Mouse (Mus musculus) intestine, embryonic 16.5 days (tissue): ENCODE measurements around the gene Rgs7. TPM values are rescaled to one million over a fixed set of nuclear protein-coding genes. Genes with fewer than 3 reads are reported as not detected.
A peak's percentile ranks its signal among the peaks of the same experiment; 100 is the strongest.

Source experiments
- ATAC-seq: fragments of 200-750 bp; cut with Nextera tagmentation; 2 replicates; pipeline ENCODE4 v1.8.0; 2017; ENCODE audit warnings: moderate TSS enrichment, moderate library complexity
- H3K27ac ChIP-seq: fragments of 300-500 bp; sonication (generic); 2 replicates; pipeline ENCODE4 v1.5.1; 2014; ENCODE audit warnings: mild to moderate bottlenecking, low read length
- H3K27me3 ChIP-seq: fragments of 300-500 bp; sonication (generic); replicated peaks from 2 replicates; pipeline ENCODE4 v1.6.1; 2014; ENCODE audit warnings: low read length, control low read depth, mixed read lengths; ENCODE audit not compliant: control insufficient read depth, insufficient read depth
- H3K36me3 ChIP-seq: fragments of 300-500 bp; sonication (generic); 2 replicates; pipeline ENCODE4 v1.6.1; 2014; ENCODE audit warnings: low read length, control low read depth; ENCODE audit not compliant: control insufficient read depth, insufficient read depth
- H3K4me1 ChIP-seq: fragments of 300-500 bp; sonication (generic); 2 replicates; pipeline ENCODE4 v1.6.1; 2014; ENCODE audit warnings: low read length, control low read depth, mixed read lengths; ENCODE audit not compliant: control insufficient read depth, insufficient read depth
- H3K4me2 ChIP-seq: fragments of 300-500 bp; sonication (generic); 2 replicates; pipeline ENCODE4 v1.6.1; 2014; ENCODE audit warnings: low read depth, low read length, control low read depth
- H3K4me3 ChIP-seq: fragments of 300-500 bp; sonication (generic); 2 replicates; pipeline ENCODE4 v1.5.1; 2014; ENCODE audit warnings: mild to moderate bottlenecking, low read length
- H3K9ac ChIP-seq: fragments of 300-500 bp; sonication (generic); 2 replicates; pipeline ENCODE4 v1.6.1; 2014; ENCODE audit warnings: low read depth, low read length
- H3K9me3 ChIP-seq: fragments of 300-500 bp; sonication (generic); 2 replicates; pipeline ENCODE4 v1.6.1; 2016; ENCODE audit warnings: low read length, control low read depth; ENCODE audit not compliant: control insufficient read depth
- WGBS: fragments of 180-500 bp; shearing (Covaris S2); extraction: QIAGEN DNeasy Blood & Tissue Kit; methylation state at CpG from one replicate; pipeline ENCODE4 v1.1.7; 2014; 5-methylcytosine and 5-hydroxymethylcytosine counted together
- polyA plus RNA-seq: library from polyadenylated mRNA; unstranded; fragments of >200 nt; fragmentation: Nextera tagmentation; extraction: Ambion mirVana; gene quantifications from 2 replicates; pipeline ENCODE4 v1.2.1, GENCODE M21; 2015

Rgs7 gene
- polyA plus RNA-seq, 1 experiment from 2014 or later: 1.4 TPM

GRCm38 (mm10) chr1:175492683-175493043 lies 363 bp upstream of the Rgs7 start:
- ATAC-seq: peak; percentile 34
- peaks cover 2% of the 10 kb centered on the region; the same call in 1 of the 2 replicates for H3K27me3 ChIP-seq
- no peaks in the 10 kb centered on the region for H3K36me3 ChIP-seq
- peak overlapping the region; percentile 63 for H3K9ac ChIP-seq
- peak overlapping the region; percentile 65 for H3K4me3 ChIP-seq
- H3K4me2 ChIP-seq: peak overlapping the region; percentile 95
- WGBS: under 1% methylated on average over 11 of the region's 11 CpGs
- no peak overlapping the region for H3K27ac ChIP-seq
- H3K4me1 ChIP-seq: peaks cover 3% of the 10 kb centered on the region
- no peaks in the 10 kb centered on the region for H3K9me3 ChIP-seq

- no peak for ATAC-seq
- H3K4me3 ChIP-seq: peak overlapping the region; percentile 65; the same call in 1 of the 2 replicates
- no peaks in the 10 kb centered on the region for H3K36me3 ChIP-seq
- H3K27me3 ChIP-seq: peaks cover 2% of the 10 kb centered on the region; the same call in 1 of the 2 replicates
- H3K4me1 ChIP-seq: peaks cover 3% of the 10 kb centered on the region
- H3K27ac ChIP-seq: no peak overlapping the region
- no peak overlapping the region for H3K9ac ChIP-seq
- H3K4me2 ChIP-seq: peak overlapping the region; percentile 95
- no peaks in the 10 kb centered on the region for H3K9me3 ChIP-seq
- 25% methylated on average over 6 of the region's 6 CpGs for WGBS
Observed at GRCm38 (mm10) chr1:175491511-175491860, 814 bp downstream of the Rgs7 start.

GRCm38 (mm10) chr1:175485109-175485508 lies 7.2 kb downstream of the Rgs7 start:
- Histone ChIP-seq H3K4me3 (no peak overlapping the region), H3K9me3 (no peaks in the 10 kb centered on the region), H3K27me3 (no peaks in the 10 kb centered on the region), H3K4me1 (no peaks in the 10 kb centered on the region), H3K36me3 (no peaks in the 10 kb centered on the region), H3K27ac (no peak overlapping the region), H3K9ac (no peak overlapping the region), H3K4me2 (no peak overlapping the region)
- WGBS: 49% methylated on average over 4 of the region's 4 CpGs
- ATAC-seq: no peak

GRCm38 (mm10) chr1:175473060-175473459 lies 19.2 kb downstream of the Rgs7 start:
- Histone ChIP-seq H3K27me3 (no peaks in the 10 kb centered on the region), H3K9ac (no peak overlapping the region), H3K4me3 (no peak overlapping the region), H3K27ac (no peak overlapping the region), H3K4me1 (no peaks in the 10 kb centered on the region), H3K4me2 (no peak overlapping the region), H3K9me3 (no peaks in the 10 kb centered on the region), H3K36me3 (no peaks in the 10 kb centered on the region)
- no peak for ATAC-seq
- WGBS: 76% methylated on average over 5 of the region's 5 CpGs

GRCm38 (mm10) chr1:175469087-175469788 lies 23.1 kb downstream of the Rgs7 start:
- no peak for ATAC-seq
- Histone ChIP-seq H3K9ac (no peak overlapping the region), H3K36me3 (no peaks in the 10 kb centered on the region), H3K27me3 (no peaks in the 10 kb centered on the region), H3K4me2 (no peak overlapping the region), H3K9me3 (no peaks in the 10 kb centered on the region), H3K27ac (no peak overlapping the region), H3K4me1 (no peaks in the 10 kb centered on the region), H3K4me3 (no peak overlapping the region)
- WGBS: 66% methylated on average over 8 of the region's 8 CpGs

- Histone ChIP-seq H3K9me3 (no peaks in the 10 kb centered on the region), H3K4me2 (no peak overlapping the region), H3K36me3 (no peaks in the 10 kb centered on the region), H3K4me3 (no peak overlapping the region), H3K27me3 (no peaks in the 10 kb centered on the region), H3K9ac (no peak overlapping the region), H3K27ac (no peak overlapping the region), H3K4me1 (no peaks in the 10 kb centered on the region)
- WGBS: 78% methylated on average over 2 of the region's 2 CpGs
- ATAC-seq: no peak
Observed at GRCm38 (mm10) chr1:175464566-175464965, 27.7 kb downstream of the Rgs7 start.

- 86% methylated on average over 2 of the region's 2 CpGs for WGBS
- Histone ChIP-seq H3K4me1 (no peaks in the 10 kb centered on the region), H3K36me3 (no peaks in the 10 kb centered on the region), H3K9ac (no peak overlapping the region), H3K4me2 (no peak overlapping the region), H3K27ac (no peak overlapping the region), H3K4me3 (no peak overlapping the region), H3K27me3 (no peaks in the 10 kb centered on the region), H3K9me3 (no peaks in the 10 kb centered on the region)
- ATAC-seq: no peak
Observed at GRCm38 (mm10) chr1:175462351-175462750, 29.9 kb downstream of the Rgs7 start.

- Histone ChIP-seq H3K4me2 (no peak overlapping the region), H3K9me3 (no peaks in the 10 kb centered on the region), H3K36me3 (no peaks in the 10 kb centered on the region), H3K4me1 (no peaks in the 10 kb centered on the region), H3K4me3 (no peak overlapping the region), H3K27me3 (no peaks in the 10 kb centered on the region), H3K9ac (no peak overlapping the region), H3K27ac (no peak overlapping the region)
- 59% methylated on average over 6 of the region's 6 CpGs for WGBS
- ATAC-seq: peak; percentile 87
Observed at GRCm38 (mm10) chr1:175454041-175454636, 38.2 kb downstream of the Rgs7 start.

GRCm38 (mm10) chr1:175448017-175448416 lies 44.3 kb downstream of the Rgs7 start:
- no peak overlapping the region for H3K27ac ChIP-seq
- H3K4me3 ChIP-seq: no peak overlapping the region
- no peaks in the 10 kb centered on the region for H3K36me3 ChIP-seq
- no peak for ATAC-seq
- H3K4me1 ChIP-seq: no peaks in the 10 kb centered on the region
- H3K9ac ChIP-seq: no peak overlapping the region
- H3K4me2 ChIP-seq: no peak overlapping the region
- H3K27me3 ChIP-seq: no peaks in the 10 kb centered on the region
- no peaks in the 10 kb centered on the region for H3K9me3 ChIP-seq
- WGBS: 77% methylated on average over 5 of the region's 5 CpGs
